Mouse (Mus musculus) neural tube, embryonic 14.5 days (tissue): ENCODE results near the gene Elmo2. TPM values are rescaled to one million over a fixed set of nuclear protein-coding genes. Genes with fewer than 3 reads are reported as not detected.

Experiments
- ATAC-seq: fragments of 200-750 bp; cut with Nextera tagmentation; 2 replicates; pipeline ENCODE4 v1.8.0; 2017; ENCODE audit warnings: low read depth, mild to moderate bottlenecking, moderate TSS enrichment, moderate library complexity
- H3K27ac ChIP-seq: fragments of 300-500 bp; sonication (generic); 2 replicates; pipeline ENCODE4 v1.5.1; 2014; ENCODE audit warnings: low read depth, mild to moderate bottlenecking, control low read depth, low read length, moderate library complexity, mixed read lengths
- H3K27me3 ChIP-seq: fragments of 300-500 bp; sonication (generic); 2 replicates; pipeline ENCODE4 v1.6.1; 2014; ENCODE audit warnings: low read length; ENCODE audit not compliant: control insufficient read depth, insufficient read depth
- H3K36me3 ChIP-seq: fragments of 300-500 bp; sonication (generic); 2 replicates; pipeline ENCODE4 v1.6.1; 2014; ENCODE audit warnings: low read length, mixed read lengths; ENCODE audit not compliant: control insufficient read depth, insufficient read depth
- H3K4me1 ChIP-seq: fragments of 300-500 bp; sonication (generic); 2 replicates; pipeline ENCODE4 v1.6.1; 2014; ENCODE audit warnings: low read length; ENCODE audit not compliant: control insufficient read depth, insufficient read depth
- H3K4me2 ChIP-seq: fragments of 300-500 bp; sonication (generic); 2 replicates; pipeline ENCODE4 v1.6.1; 2014; ENCODE audit warnings: mild to moderate bottlenecking, low read depth, low read length, control low read depth
- H3K4me3 ChIP-seq: fragments of 300-500 bp; sonication (generic); 2 replicates; pipeline ENCODE4 v1.5.1; 2014; ENCODE audit warnings: low read depth, low read length, control low read depth, mixed read lengths
- H3K9ac ChIP-seq: fragments of 300-500 bp; sonication (generic); replicated peaks from 2 replicates; pipeline ENCODE4 v1.6.1; 2014; ENCODE audit warnings: low read depth, mild to moderate bottlenecking, control low read depth, low read length, mixed read lengths
- H3K9me3 ChIP-seq: fragments of 300-500 bp; sonication (generic); 2 replicates; pipeline ENCODE4 v1.6.1; 2016; ENCODE audit warnings: low read length; ENCODE audit not compliant: control insufficient read depth
- WGBS: fragments of 180-500 bp; shearing (Covaris S2); extraction: QIAGEN DNeasy Blood & Tissue Kit; methylation state at CpG from one replicate; pipeline ENCODE4 v1.1.7; 2014; 5-methylcytosine and 5-hydroxymethylcytosine counted together
- polyA plus RNA-seq: library from polyadenylated mRNA; unstranded; fragments of >200 nt; fragmentation: Nextera tagmentation; extraction: Ambion mirVana; gene quantifications from 2 replicates; pipeline ENCODE4 v1.2.1, GENCODE M21; 2014

The Elmo2 gene
- polyA plus RNA-seq, 1 experiment from 2014 or later, result 98.8 TPM

- no peaks in the 10 kb centered on the region; the same call in 1 of the 2 replicates for H3K27me3 ChIP-seq
- no peak overlapping the region for H3K4me3 ChIP-seq
- WGBS, result 60% methylated on average over 13 of the region's 13 CpGs
- H3K4me1 ChIP-seq, result peaks cover 5% of the 10 kb centered on the region; the same call in 1 of the 2 replicates
- peaks cover 40% of the 10 kb centered on the region for H3K36me3 ChIP-seq
- H3K9ac ChIP-seq, result no peak overlapping the region
- H3K9me3 ChIP-seq, result no peaks in the 10 kb centered on the region
- no peak for ATAC-seq
- H3K27ac ChIP-seq, result no peak overlapping the region
- H3K4me2 ChIP-seq, result no peak overlapping the region
These were observed 15.4 kb downstream of the Elmo2 start for GRCm38 (mm10) chr2:165310818-165311425.

GRCm38 (mm10) chr2:165307801-165308200 is 18.5 kb downstream of the Elmo2 start:
- Histone ChIP-seq H3K9me3 (no peaks in the 10 kb centered on the region), H3K9ac (no peak overlapping the region), H3K4me2 (no peak overlapping the region), H3K27ac (no peak overlapping the region), H3K36me3 (peaks cover 41% of the 10 kb centered on the region), H3K4me3 (no peak overlapping the region), H3K27me3 (no peaks in the 10 kb centered on the region), H3K4me1 (peaks cover 4% of the 10 kb centered on the region; the same call in 1 of the 2 replicates)
- no peak for ATAC-seq
- 90% methylated on average over 6 of the region's 6 CpGs for whole genome bisulfite sequencing

- no peaks in the 10 kb centered on the region for H3K27me3 ChIP-seq
- H3K4me3 ChIP-seq, result no peak overlapping the region
- peaks cover 44% of the 10 kb centered on the region for H3K36me3 ChIP-seq
- no peaks in the 10 kb centered on the region; the same call in 1 of the 2 replicates for H3K4me1 ChIP-seq
- no peaks in the 10 kb centered on the region for H3K9me3 ChIP-seq
- H3K9ac ChIP-seq, result no peak overlapping the region
- ATAC-seq, result no peak
- WGBS, result 93% methylated on average over 8 of the region's 8 CpGs
- H3K27ac ChIP-seq, result no peak overlapping the region
- no peak overlapping the region for H3K4me2 ChIP-seq
These were observed 20.8 kb downstream of the Elmo2 start for GRCm38 (mm10) chr2:165305438-165305837.

GRCm38 (mm10) chr2:165304819-165305218 is 21.5 kb downstream of the Elmo2 start:
- WGBS, result 91% methylated on average over 19 of the region's 19 CpGs
- H3K4me1 ChIP-seq, result no peaks in the 10 kb centered on the region; the same call in 1 of the 2 replicates
- H3K4me3 ChIP-seq, result no peak overlapping the region
- H3K4me2 ChIP-seq, result no peak overlapping the region
- no peak for ATAC-seq
- no peaks in the 10 kb centered on the region for H3K9me3 ChIP-seq
- peaks cover 44% of the 10 kb centered on the region for H3K36me3 ChIP-seq
- H3K27ac ChIP-seq, result no peak overlapping the region
- no peak overlapping the region for H3K9ac ChIP-seq
- no peaks in the 10 kb centered on the region for H3K27me3 ChIP-seq

- Histone ChIP-seq H3K27me3 (no peaks in the 10 kb centered on the region), H3K36me3 (peaks cover 48% of the 10 kb centered on the region), H3K9me3 (no peaks in the 10 kb centered on the region), H3K9ac (no peak overlapping the region), H3K4me3 (no peak overlapping the region), H3K4me1 (no peaks in the 10 kb centered on the region), H3K4me2 (no peak overlapping the region), H3K27ac (no peak overlapping the region)
- ATAC-seq, result no peak
- WGBS, result 92% methylated on average over 6 of the region's 6 CpGs
These were observed 22.8 kb downstream of the Elmo2 start for GRCm38 (mm10) chr2:165303354-165304012.

GRCm38 (mm10) chr2:165301409-165301808 is 24.9 kb downstream of the Elmo2 start:
- no peaks in the 10 kb centered on the region for H3K9me3 ChIP-seq
- H3K27ac ChIP-seq, result no peak overlapping the region
- H3K9ac ChIP-seq, result no peak overlapping the region
- H3K27me3 ChIP-seq, result no peaks in the 10 kb centered on the region
- 75% methylated on average over 3 of the region's 3 CpGs for WGBS
- ATAC-seq, result no peak
- no peaks in the 10 kb centered on the region for H3K4me1 ChIP-seq
- peaks cover 51% of the 10 kb centered on the region for H3K36me3 ChIP-seq
- H3K4me2 ChIP-seq, result no peak overlapping the region
- no peak overlapping the region for H3K4me3 ChIP-seq

GRCm38 (mm10) chr2:165300885-165301284 is 25.4 kb downstream of the Elmo2 start:
- Histone ChIP-seq H3K27ac (no peak overlapping the region), H3K4me1 (no peaks in the 10 kb centered on the region), H3K36me3 (peaks cover 56% of the 10 kb centered on the region), H3K4me2 (no peak overlapping the region), H3K27me3 (no peaks in the 10 kb centered on the region), H3K4me3 (no peak overlapping the region), H3K9ac (0 out of 2 replicates have a peak overlapping the region, but pooled peaks have one; percentile 16), H3K9me3 (no peaks in the 10 kb centered on the region)
- no peak for ATAC-seq
- 73% methylated on average over 6 of the region's 6 CpGs for WGBS

- 70% methylated on average over 8 of the region's 8 CpGs for WGBS
- H3K27ac ChIP-seq, result no peak overlapping the region
- no peaks in the 10 kb centered on the region for H3K27me3 ChIP-seq
- peaks cover 61% of the 10 kb centered on the region for H3K36me3 ChIP-seq
- no peaks in the 10 kb centered on the region for H3K4me1 ChIP-seq
- H3K4me3 ChIP-seq, result no peak overlapping the region
- no peak overlapping the region for H3K9ac ChIP-seq
- no peaks in the 10 kb centered on the region for H3K9me3 ChIP-seq
- H3K4me2 ChIP-seq, result no peak overlapping the region
- no peak for ATAC-seq
These were observed 25.9 kb downstream of the Elmo2 start for GRCm38 (mm10) chr2:165300424-165300823.

GRCm38 (mm10) chr2:165297429-165297828 is 28.9 kb downstream of the Elmo2 start:
- H3K9ac ChIP-seq, result no peak overlapping the region
- peaks cover 51% of the 10 kb centered on the region for H3K36me3 ChIP-seq
- 92% methylated on average over 11 of the region's 11 CpGs for WGBS
- H3K27me3 ChIP-seq, result no peaks in the 10 kb centered on the region
- no peak for ATAC-seq
- H3K4me1 ChIP-seq, result no peaks in the 10 kb centered on the region
- H3K9me3 ChIP-seq, result no peaks in the 10 kb centered on the region
- H3K4me3 ChIP-seq, result no peak overlapping the region
- H3K4me2 ChIP-seq, result no peak overlapping the region
- no peak overlapping the region for H3K27ac ChIP-seq
